Mouse (Mus musculus) cerebellum, adult 2 months (tissue): ENCODE measurements around the gene Plxna4. TPM values are rescaled to one million over a fixed set of nuclear protein-coding genes. Genes with fewer than 3 reads are reported as not detected.

Experiments
- DNase-seq, 2 experiments: peaks; one replicate each; pipeline ENCODE4 v3.0.0; 2021
- H3K27ac ChIP-seq: fragments of 200-500 bp; 2 replicates; pipeline ENCODE4 v1.5.1; 2012; ENCODE audit warnings: low read length, control low read depth, inconsistent platforms; ENCODE audit not compliant: insufficient read depth
- H3K27me3 ChIP-seq: fragments of 200-500 bp; 2 replicates; pipeline ENCODE4 v1.6.1; 2012; ENCODE audit warnings: inconsistent platforms, mild to moderate bottlenecking, low read length, moderate library complexity; ENCODE audit not compliant: control insufficient read depth, insufficient read depth
- H3K4me1 ChIP-seq: fragments of 200-500 bp; 2 replicates; pipeline ENCODE4 v1.6.1; 2011; ENCODE audit warnings: low read length; ENCODE audit not compliant: control insufficient read depth, insufficient read depth
- H3K4me3 ChIP-seq: fragments of 200-500 bp; replicated peaks from 2 replicates; pipeline ENCODE3; 2011; ENCODE audit warnings: mild to moderate bottlenecking, low read depth, low read length, control low read depth; ENCODE audit not compliant: insufficient read depth
- CTCF ChIP-seq: fragments of 200-500 bp; IDR thresholded peaks from 2 replicates; pipeline ENCODE4 v1.5.1; 2011; ENCODE audit warnings: low read depth, mild to moderate bottlenecking, control low read depth, low read length, moderate library complexity, borderline replicate concordance; ENCODE audit not compliant: insufficient read depth
- POLR2A ChIP-seq: fragments of 200-500 bp; IDR thresholded peaks from 2 replicates; pipeline ENCODE4 v1.6.1; 2011; ENCODE audit warnings: low read length, control low read depth, borderline replicate concordance; ENCODE audit not compliant: insufficient read depth
- WGBS: fragments of 180-500 bp; shearing (Covaris S2); methylation state at CpG from one replicate; pipeline ENCODE4 v1.1.7; 2018; 5-methylcytosine and 5-hydroxymethylcytosine counted together
- polyA plus RNA-seq: library from polyadenylated mRNA; depleted of rRNA; stranded (reverse); fragments of >200 nt; gene quantifications from 2 replicates; pipeline ENCODE4 v1.2.3, GENCODE M21; 2012

The Plxna4 gene
- polyA plus RNA-seq, 1 experiment = 15.6 TPM

GRCm38 (mm10) chr6:32381516-32381915 lies 206.5 kb downstream of the Plxna4 start:
- Histone ChIP-seq H3K27me3 (no peaks in the 10 kb centered on the region), H3K4me3 (no peak overlapping the region), H3K27ac (no peak overlapping the region), H3K4me1 (peaks cover 7% of the 10 kb centered on the region)
- no peak for DNase-seq
- WGBS = 83% methylated on average over 10 of the region's 10 CpGs
- TF ChIP-seq CTCF (no peak), POLR2A (no peak)

- Histone ChIP-seq H3K27me3 (no peaks in the 10 kb centered on the region), H3K4me1 (peaks cover 7% of the 10 kb centered on the region), H3K27ac (no peak overlapping the region), H3K4me3 (no peak overlapping the region)
- 12% methylated on average over 8 of the region's 8 CpGs for whole genome bisulfite sequencing
- DNase-seq = peak; percentile 72 to 78
- TF ChIP-seq CTCF = no peak
- TF ChIP-seq POLR2A = no peak
Measured at GRCm38 (mm10) chr6:32377181-32377580, 210.8 kb downstream of the Plxna4 start.

GRCm38 (mm10) chr6:32373931-32374361 lies 214.0 kb downstream of the Plxna4 start:
- 70% methylated on average over 8 of the region's 8 CpGs for WGBS
- no peak for DNase-seq

GRCm38 (mm10) chr6:32369092-32369491 lies 218.9 kb downstream of the Plxna4 start:
- H3K27ac ChIP-seq = no peak overlapping the region
- TF ChIP-seq CTCF (no peak), POLR2A (no peak)
- WGBS = 97% methylated on average over 3 of the region's 3 CpGs

More at GRCm38 (mm10) chr6:32373931-32374361, 214.0 kb downstream of the Plxna4 start:
- TF ChIP-seq POLR2A (no peak), CTCF (no peak)
- H3K4me1 ChIP-seq = peaks cover 7% of the 10 kb centered on the region
- H3K27ac ChIP-seq = no peak overlapping the region
- H3K4me3 ChIP-seq = no peak overlapping the region
- H3K27me3 ChIP-seq = no peaks in the 10 kb centered on the region

GRCm38 (mm10) chr6:32368408-32368807 lies 219.6 kb downstream of the Plxna4 start:
- no peak for TF ChIP-seq POLR2A
- TF ChIP-seq CTCF = no peak
- DNase-seq = no peak
- WGBS = 79% methylated on average over 4 of the region's 4 CpGs
- Histone ChIP-seq H3K27ac (no peak overlapping the region), H3K27me3 (no peaks in the 10 kb centered on the region), H3K4me1 (no peaks in the 10 kb centered on the region), H3K4me3 (no peak overlapping the region)

More at GRCm38 (mm10) chr6:32369092-32369491, 218.9 kb downstream of the Plxna4 start:
- Histone ChIP-seq H3K4me3 (no peak overlapping the region), H3K4me1 (no peaks in the 10 kb centered on the region), H3K27me3 (no peaks in the 10 kb centered on the region)
- DNase-seq = no peak

- Histone ChIP-seq H3K27me3 (no peaks in the 10 kb centered on the region), H3K4me3 (no peak overlapping the region), H3K4me1 (no peaks in the 10 kb centered on the region), H3K27ac (no peak overlapping the region)
- no peak for DNase-seq
- 95% methylated on average over 5 of the region's 5 CpGs for WGBS
- TF ChIP-seq POLR2A (no peak), CTCF (no peak)
Measured at GRCm38 (mm10) chr6:32364933-32365332, 223.1 kb downstream of the Plxna4 start.

- DNase-seq = no peak
- Histone ChIP-seq H3K4me3 (no peak overlapping the region), H3K27me3 (no peaks in the 10 kb centered on the region; the same call in 1 of the 2 replicates), H3K4me1 (no peaks in the 10 kb centered on the region), H3K27ac (no peak overlapping the region)
- 83% methylated on average over 7 of the region's 7 CpGs for WGBS
- TF ChIP-seq CTCF = no peak
- TF ChIP-seq POLR2A = no peak
Measured at GRCm38 (mm10) chr6:32363489-32364068, 224.4 kb downstream of the Plxna4 start.

GRCm38 (mm10) chr6:32362421-32362820 lies 225.6 kb downstream of the Plxna4 start:
- WGBS = 89% methylated on average over 4 of the region's 4 CpGs
- no peak for DNase-seq
- Histone ChIP-seq H3K27me3 (no peaks in the 10 kb centered on the region; the same call in 1 of the 2 replicates), H3K4me1 (no peaks in the 10 kb centered on the region), H3K27ac (no peak overlapping the region), H3K4me3 (no peak overlapping the region)
- TF ChIP-seq POLR2A (no peak), CTCF (no peak)
